Mouse (Mus musculus) common myeloid progenitor, adult 5-6 weeks (primary cell): ENCODE measurements around the gene Srms. TPM values are rescaled to one million over a fixed set of nuclear protein-coding genes. Genes with fewer than 3 reads are reported as not detected.

Experiments used
- ATAC-seq: replicated peaks from 2 replicates; pipeline ENCODE4 v1.8.0; 2016; ENCODE audit warnings: low read depth, mild to moderate bottlenecking, moderate TSS enrichment, inconsistent platforms; ENCODE audit not compliant: poor library complexity, severe bottlenecking
- total RNA-seq: library from RNA; stranded (forward); fragments of 200-1000, 187-1606 nt; gene quantifications from 2 replicates; pipeline ENCODE4 v1.2.3, GENCODE M21; 2017

Gene Srms
- total RNA-seq, 1 experiment from 2014 or later: not detected

GRCm38 (mm10) chr2:181178471-181178870, 34.5 kb downstream of the Srms start:
- no peak for ATAC-seq

- no peak for ATAC-seq
These were observed 35.0 kb downstream of the Srms start for GRCm38 (mm10) chr2:181178015-181178414.

- no peak for ATAC-seq
These were observed 38.3 kb downstream of the Srms start for GRCm38 (mm10) chr2:181174646-181175045.

GRCm38 (mm10) chr2:181166469-181166868, 46.5 kb downstream of the Srms start:
- no peak for ATAC-seq

GRCm38 (mm10) chr2:181160821-181161220, 52.2 kb downstream of the Srms start:
- ATAC-seq: no peak

- no peak for ATAC-seq
These were observed 53.2 kb downstream of the Srms start for GRCm38 (mm10) chr2:181159771-181160170.

- ATAC-seq: no peak
These were observed 53.9 kb downstream of the Srms start for GRCm38 (mm10) chr2:181159091-181159514.

GRCm38 (mm10) chr2:181158471-181158870, 54.5 kb downstream of the Srms start:
- ATAC-seq: no peak

GRCm38 (mm10) chr2:181157716-181158302, 55.2 kb downstream of the Srms start:
- no peak for ATAC-seq

- ATAC-seq: no peak
These were observed 55.8 kb downstream of the Srms start for GRCm38 (mm10) chr2:181157180-181157579.

GRCm38 (mm10) chr2:181156248-181157121, 56.5 kb downstream of the Srms start, which contains the start of gene Eef1a2:
TSS of gene Eef1a2 (minus strand) at chr2:181157014.
- ATAC-seq: no peak

- ATAC-seq: no peak
These were observed 57.2 kb downstream of the Srms start for GRCm38 (mm10) chr2:181155801-181156200.

Other genes with a start within 250 kb of the Srms start
- 23.0 and 24.4 TPM in 2 replicates for gene Arfgap1, start 246.0 kb downstream of the Srms start, total RNA-seq
- gene Col20a1, start 226.7 kb downstream of the Srms start, total RNA-seq: not detected in 2 replicates
- gene Chrna4, start 169.6 kb downstream of the Srms start, total RNA-seq: not detected in 2 replicates
- gene Kcnq2, start 77.9 kb downstream of the Srms start, total RNA-seq: 0.09 TPM in 1 of 2 replicates, not detected in the other
- gene Eef1a2, start 56.2 kb downstream of the Srms start, total RNA-seq: not detected in 2 replicates
- 70.0 and 92.5 TPM in 2 replicates for gene Ppdpf, start 25.9 kb downstream of the Srms start, total RNA-seq
- not detected in 2 replicates for gene Ptk6, start 10.4 kb downstream of the Srms start, total RNA-seq
- gene Fndc11, start 6.8 kb upstream of the Srms start, total RNA-seq: not detected in 2 replicates
- gene Helz2, start 28.8 kb upstream of the Srms start, total RNA-seq: 5.5 and 7.1 TPM in 2 replicates
- 8.3 and 19.7 TPM in 2 replicates for gene Gmeb2, start 74.8 kb upstream of the Srms start, total RNA-seq
- not detected in 2 replicates for gene Stmn3, start 101.3 kb upstream of the Srms start, total RNA-seq
- 43.2 and 54.8 TPM in 2 replicates for gene Rtel1, start 106.6 kb upstream of the Srms start, total RNA-seq
- gene Zgpat, start 151.7 kb upstream of the Srms start, total RNA-seq: 34.4 and 38.0 TPM in 2 replicates
- gene Arfrp1, start 152.2 kb upstream of the Srms start, total RNA-seq: 39.3 and 82.5 TPM in 2 replicates
- 9.2 and 30.3 TPM in 2 replicates for gene Lime1, start 166.9 kb upstream of the Srms start, total RNA-seq
- gene Zbtb46, start 246.2 kb upstream of the Srms start, total RNA-seq: 7.5 and 8.9 TPM in 2 replicates